Mouse (Mus musculus): ENCODE measurements at regions not wholly inside any gene's neighbourhood (a gene's known extent, or its start where the extent isn't known, plus 50 kb on each side); places are given as distances from the start of the nearest gene placed in this dataset.

GRCm38 (mm10) chr3:140348670-140349069 lies 863.5 kb downstream of the Pdha2 start:
- no peak overlapping the region for H3K4me3 ChIP-seq (ENCODE audit: low read depth, low read length)
- no peaks in the 10 kb centered on the region for H3K27me3 ChIP-seq (ENCODE audit: control insufficient read depth, insufficient read depth, low read length)
- 73% methylated on average over 3 of the region's 3 CpGs for WGBS
- H3K36me3 ChIP-seq (replicated peaks; ENCODE audit: control insufficient read depth, insufficient read depth, low read length) = no peaks in the 10 kb centered on the region
- DNase-seq (ENCODE audit: low spot score) (no peak), ATAC-seq (ENCODE audit: insufficient read depth, low read depth) (no peak)
- H3K9ac ChIP-seq (replicated peaks; ENCODE audit: low read depth, low read length) = no peak overlapping the region
- TF ChIP-seq CTCF (IDR thresholded peaks at IDR 0.05; ENCODE audit: low read depth) = no peak
- no peak for TF ChIP-seq EP300 (IDR thresholded peaks at IDR 0.05; ENCODE audit: low read depth)
- no peaks in the 10 kb centered on the region for H3K4me1 ChIP-seq (ENCODE audit: control insufficient read depth, insufficient read depth)
- H3K4me2 ChIP-seq (ENCODE audit: low read depth, low read length) = no peak overlapping the region
- H3K9me3 ChIP-seq (replicated peaks; ENCODE audit: control insufficient read depth, low read length) = no peaks in the 10 kb centered on the region
- H3K27ac ChIP-seq (ENCODE audit: low read depth) = no peak overlapping the region

- TF ChIP-seq CTCF (IDR thresholded peaks at IDR 0.05; ENCODE audit: low read depth) (no peak), EP300 (IDR thresholded peaks at IDR 0.05; ENCODE audit: low read depth) (no peak)
- H3K4me2 ChIP-seq (ENCODE audit: low read depth, low read length) = no peak overlapping the region
- H3K27ac ChIP-seq (ENCODE audit: low read depth) = no peak overlapping the region
- no peak for ATAC-seq (ENCODE audit: insufficient read depth, low read depth)
- no peaks in the 10 kb centered on the region for H3K27me3 ChIP-seq (ENCODE audit: control insufficient read depth, insufficient read depth, low read length)
- WGBS = 74% methylated on average over 6 of the region's 6 CpGs
- H3K4me3 ChIP-seq (ENCODE audit: low read depth, low read length) = no peak overlapping the region
- no peaks in the 10 kb centered on the region for H3K9me3 ChIP-seq (replicated peaks; ENCODE audit: control insufficient read depth, low read length)
- H3K4me1 ChIP-seq (ENCODE audit: control insufficient read depth, insufficient read depth) = no peaks in the 10 kb centered on the region
- no peak overlapping the region for H3K9ac ChIP-seq (replicated peaks; ENCODE audit: low read depth, low read length)
- no peak for DNase-seq (ENCODE audit: low spot score)
- no peaks in the 10 kb centered on the region for H3K36me3 ChIP-seq (replicated peaks; ENCODE audit: control insufficient read depth, insufficient read depth, low read length)
These were observed 871.5 kb downstream of the Pdha2 start for GRCm38 (mm10) chr3:140340631-140341030.

GRCm38 (mm10) chr3:140313795-140314194 lies 898.4 kb downstream of the Pdha2 start:
- Histone ChIP-seq H3K9me3 (replicated peaks; ENCODE audit: control insufficient read depth, low read length) (no peaks in the 10 kb centered on the region), H3K4me2 (ENCODE audit: low read depth, low read length) (peak overlapping the region; percentile 28; the same call in 1 of the 2 replicates), H3K27ac (ENCODE audit: low read depth) (no peak overlapping the region), H3K4me3 (ENCODE audit: low read depth, low read length) (no peak overlapping the region), H3K4me1 (ENCODE audit: control insufficient read depth, insufficient read depth) (no peaks in the 10 kb centered on the region), H3K27me3 (ENCODE audit: control insufficient read depth, insufficient read depth, low read length) (no peaks in the 10 kb centered on the region), H3K9ac (replicated peaks; ENCODE audit: low read depth, low read length) (no peak overlapping the region), H3K36me3 (replicated peaks; ENCODE audit: control insufficient read depth, insufficient read depth, low read length) (no peaks in the 10 kb centered on the region)
- DNase-seq (ENCODE audit: low spot score) (peak; percentile 16), ATAC-seq (ENCODE audit: insufficient read depth, low read depth) (peak; percentile 36; the same call in 1 of the 2 replicates)
- 10% methylated on average over 2 of the region's 2 CpGs for WGBS
- TF ChIP-seq EP300 (IDR thresholded peaks at IDR 0.05; ENCODE audit: low read depth) (no peak), CTCF (IDR thresholded peaks at IDR 0.05; ENCODE audit: low read depth) (no peak)

- no peak overlapping the region for H3K4me3 ChIP-seq (ENCODE audit: low read depth, low read length)
- no peaks in the 10 kb centered on the region for H3K4me1 ChIP-seq (ENCODE audit: control insufficient read depth, insufficient read depth)
- TF ChIP-seq EP300 (IDR thresholded peaks at IDR 0.05; ENCODE audit: low read depth) (no peak), CTCF (IDR thresholded peaks at IDR 0.05; ENCODE audit: low read depth) (no peak)
- no peaks in the 10 kb centered on the region for H3K36me3 ChIP-seq (replicated peaks; ENCODE audit: control insufficient read depth, insufficient read depth, low read length)
- H3K27me3 ChIP-seq (ENCODE audit: control insufficient read depth, insufficient read depth, low read length) = no peaks in the 10 kb centered on the region
- H3K4me2 ChIP-seq (ENCODE audit: low read depth, low read length) = no peak overlapping the region
- H3K27ac ChIP-seq (ENCODE audit: low read depth) = no peak overlapping the region
- DNase-seq (ENCODE audit: low spot score) = no peak
- ATAC-seq (ENCODE audit: insufficient read depth, low read depth) = no peak
- WGBS = 78% methylated on average over 2 of the region's 2 CpGs
- H3K9ac ChIP-seq (replicated peaks; ENCODE audit: low read depth, low read length) = no peak overlapping the region
- no peaks in the 10 kb centered on the region for H3K9me3 ChIP-seq (replicated peaks; ENCODE audit: control insufficient read depth, low read length)
These were observed 912.8 kb downstream of the Pdha2 start for GRCm38 (mm10) chr3:140299364-140299763.

All from heart, postnatal 0 days (tissue).